Mouse (Mus musculus) MEL (cell line): Measurements from ENCODE around the gene Ak7. TPM values are rescaled to one million over a fixed set of nuclear protein-coding genes. Genes with fewer than 3 reads are reported as not detected.

Experiments used
- DNase-seq: peaks from one replicate; pipeline ENCODE4 v3.0.0; 2011; ENCODE audit warnings: low read depth, low spot score
- H3K27ac ChIP-seq: 2 replicates; pipeline ENCODE4 v1.5.1; 2012; ENCODE audit warnings: low read depth, mild to moderate bottlenecking, control low read depth, low read length, moderate library complexity; ENCODE audit not compliant: control insufficient read depth
- H3K27me3 ChIP-seq, 2 experiments: fragments of 150-350 bp in 1 of 2; sonication (generic) in 1 of 2; 2 replicates each; pipeline ENCODE4 v1.6.1; 2012; ENCODE audit warnings: low read length in 2 of 2, mild to moderate bottlenecking in 2 of 2, improper control_type of control experiment in 1 of 2, moderate library complexity in 1 of 2; ENCODE audit not compliant: insufficient read depth in 2 of 2, control insufficient read depth in 1 of 2
- H3K36me3 ChIP-seq, 2 experiments: 2 replicates each; pipeline ENCODE4 v1.6.1; 2012 to 2014; ENCODE audit warnings: low read length in 2 of 2, improper control_type of control experiment in 1 of 2, inconsistent platforms in 1 of 2, mild to moderate bottlenecking in 1 of 2; ENCODE audit not compliant: insufficient read depth in 2 of 2, control insufficient read depth in 1 of 2
- H3K4me1 ChIP-seq, 2 experiments: fragments of 150-350 bp in 1 of 2; sonication (generic) in 1 of 2; 2 replicates each; pipeline ENCODE4 v1.6.1; 2012; ENCODE audit warnings: low read length in 2 of 2, improper control_type of control experiment in 1 of 2, mild to moderate bottlenecking in 1 of 2; ENCODE audit not compliant: insufficient read depth in 2 of 2, control insufficient read depth in 1 of 2
- H3K4me3 ChIP-seq, 2 experiments: fragments of 150-350 bp in 1 of 2; sonication (generic) in 1 of 2; 2 replicates each; pipeline ENCODE4 v1.5.1; 2012; ENCODE audit warnings: low read depth in 2 of 2, low read length in 2 of 2, mild to moderate bottlenecking in 2 of 2, moderate library complexity in 2 of 2, control low read depth in 1 of 2, improper control_type of control experiment in 1 of 2; ENCODE audit not compliant: control insufficient read depth in 1 of 2, insufficient read depth in 1 of 2
- H3K79me2 ChIP-seq: 2 replicates; pipeline ENCODE4 v1.6.1; 2012; ENCODE audit warnings: mild to moderate bottlenecking, low read length, moderate library complexity; ENCODE audit not compliant: control insufficient read depth, poor library complexity, insufficient read depth
- H3K9ac ChIP-seq: 2 replicates; pipeline ENCODE4 v1.6.1; 2012; ENCODE audit warnings: low read depth, mild to moderate bottlenecking, control low read depth, low read length, moderate library complexity; ENCODE audit not compliant: control insufficient read depth, poor library complexity, severe bottlenecking
- H3K9me3 ChIP-seq: fragments of 150-350 bp; sonication (generic); replicated peaks from 2 replicates; pipeline ENCODE4 v1.6.1; 2012; ENCODE audit warnings: mild to moderate bottlenecking, low read length, improper control_type of control experiment, moderate library complexity; ENCODE audit not compliant: insufficient read depth
- CTCF ChIP-seq, 3 experiments: IDR thresholded peaks in 2 of 3; conservative IDR thresholded peaks in 1 of 3; 2 replicates each; pipeline ENCODE4 v1.5.1; 2011 to 2012; ENCODE audit warnings: low read length in 3 of 3, low read depth in 2 of 3, mild to moderate bottlenecking in 2 of 3, improper control_type of control experiment in 1 of 3, inconsistent platforms in 1 of 3, mixed read lengths in 1 of 3, moderate library complexity in 1 of 3; ENCODE audit not compliant: control insufficient read depth in 1 of 3, insufficient read depth in 1 of 3, poor library complexity in 1 of 3, severe bottlenecking in 1 of 3
- E2F4 ChIP-seq: IDR thresholded peaks from 2 replicates; pipeline ENCODE4 v1.6.1; 2011; ENCODE audit warnings: low read depth, low read length, improper control_type of control experiment, borderline replicate concordance
- ELF1 ChIP-seq: IDR thresholded peaks from 2 replicates; pipeline ENCODE4 v1.6.1; 2014; ENCODE audit warnings: low read depth, mild to moderate bottlenecking, inconsistent platforms, low read length, improper control_type of control experiment, moderate library complexity
- EP300 ChIP-seq, 2 experiments: IDR thresholded peaks; 2 replicates each; pipeline ENCODE4 v1.6.1; 2011; ENCODE audit warnings: improper control_type of control experiment in 2 of 2, low read length in 2 of 2, low read depth in 1 of 2, mild to moderate bottlenecking in 1 of 2
- ETS1 ChIP-seq: IDR thresholded peaks from 2 replicates; pipeline ENCODE4 v1.6.1; 2012; ENCODE audit warnings: low read depth, mild to moderate bottlenecking, inconsistent platforms, low read length, improper control_type of control experiment, moderate library complexity
- GATA1 ChIP-seq: IDR thresholded peaks from 2 replicates; pipeline ENCODE4 v1.6.1; 2011; ENCODE audit warnings: low read depth, low read length, improper control_type of control experiment
- HCFC1 ChIP-seq: IDR thresholded peaks from 2 replicates; pipeline ENCODE4 v1.6.1; 2012; ENCODE audit warnings: low read depth, mild to moderate bottlenecking, inconsistent platforms, low read length, improper control_type of control experiment, moderate library complexity
- JUND ChIP-seq: IDR thresholded peaks from 2 replicates; pipeline ENCODE4 v1.6.1; 2011; ENCODE audit warnings: low read depth, mild to moderate bottlenecking, improper control_type of control experiment, low read length
- MAX ChIP-seq: IDR thresholded peaks from 2 replicates; pipeline ENCODE4 v1.6.1; 2011; ENCODE audit warnings: low read length, improper control_type of control experiment
- MXI1 ChIP-seq: IDR thresholded peaks from 2 replicates; pipeline ENCODE4 v1.6.1; 2011; ENCODE audit warnings: mild to moderate bottlenecking, low read depth, low read length, improper control_type of control experiment
- MYB ChIP-seq: IDR thresholded peaks from 2 replicates; pipeline ENCODE4 v1.6.1; 2011; ENCODE audit warnings: mild to moderate bottlenecking, low read depth, low read length, improper control_type of control experiment
- NRF1 ChIP-seq: IDR thresholded peaks from 2 replicates; pipeline ENCODE4 v1.6.1; 2014; ENCODE audit warnings: low read depth, mild to moderate bottlenecking, inconsistent platforms, low read length, improper control_type of control experiment, moderate library complexity; ENCODE audit not compliant: poor library complexity, insufficient read depth, severe bottlenecking
- POLR2AphosphoS5 ChIP-seq: IDR thresholded peaks from 2 replicates; pipeline ENCODE4 v1.6.1; 2012; ENCODE audit warnings: low read depth, borderline replicate concordance, mild to moderate bottlenecking, inconsistent platforms, low read length, moderate library complexity, mixed read lengths
- TCF12 ChIP-seq: IDR thresholded peaks from 2 replicates; pipeline ENCODE4 v1.6.1; 2014; ENCODE audit warnings: low read depth, mild to moderate bottlenecking, inconsistent platforms, low read length, improper control_type of control experiment, moderate library complexity
- polyA plus RNA-seq, 2 experiments: library from polyadenylated mRNA; stranded (reverse) in 1 of 2; unstranded in 1 of 2; fragments of >175 nt in 1 of 2; fragments of >200 nt in 1 of 2; gene quantifications; 2 replicates each; pipeline versions ENCODE4 v1.2.1 to v1.2.4; 2012; ENCODE audit warnings: low replicate concordance in 2 of 2, low read depth in 1 of 2; ENCODE audit not compliant: insufficient read length in 2 of 2, insufficient read depth in 1 of 2, missing spikeins in 1 of 2
- total RNA-seq: library from RNA; depleted of rRNA; stranded (reverse); fragments of 300-350 nt; gene quantifications from 2 replicates; pipeline ENCODE4 v1.2.3, GENCODE M21; 2012

The Ak7 gene
- total and polyA plus RNA-seq, 3 experiments: 0.31 to 0.36 TPM; not detected in 1

GRCm38 (mm10) chr12:105730851-105731460, 25.2 kb downstream of the Ak7 start:
- Histone ChIP-seq H3K9ac (no peak overlapping the region), H3K4me1 (peaks cover 23 to 34% of the 10 kb centered on the region in 2 experiments), H3K27ac (peak overlapping the region; percentile 88)

GRCm38 (mm10) chr12:105733370-105734159, 27.8 kb downstream of the Ak7 start:
- Histone ChIP-seq H3K4me3 (no peak overlapping the region), H3K79me2 (no peaks in the 10 kb centered on the region)

More at GRCm38 (mm10) chr12:105730851-105731460, 25.2 kb downstream of the Ak7 start:
- DNase-seq: peak; percentile 67
- H3K79me2 ChIP-seq: no peaks in the 10 kb centered on the region
- no peaks in the 10 kb centered on the region for H3K9me3 ChIP-seq
- TF ChIP-seq TCF12: peak; percentile 14; the same call in 1 of the 2 replicates
- no peak for TF ChIP-seq JUND
- TF ChIP-seq E2F4: no peak
- TF ChIP-seq NRF1: no peak
- TF ChIP-seq ETS1: peak; percentile 48
- peak; percentile 54 for TF ChIP-seq GATA1
- peak; percentile 56; the same call in 1 of the 2 replicates for TF ChIP-seq ELF1
- TF ChIP-seq EP300 (IDR thresholded peaks at IDR 0.05; ENCODE audit: low read depth in 1 of 2, low read length in 2 of 2): peak; percentile 45 to 68; a peak in 2 of 4 replicates
- H3K27me3 ChIP-seq: no peaks in the 10 kb centered on the region
- peaks cover 0 to 32% of the 10 kb centered on the region in 2 experiments; a peak in 2 of 4 replicates for H3K36me3 ChIP-seq
- H3K4me3 ChIP-seq: no peak overlapping the region

More at GRCm38 (mm10) chr12:105733370-105734159, 27.8 kb downstream of the Ak7 start:
- H3K27ac ChIP-seq: no peak overlapping the region
- peaks cover 10 to 18% of the 10 kb centered on the region in 2 experiments for H3K4me1 ChIP-seq
- H3K9me3 ChIP-seq: no peaks in the 10 kb centered on the region
- no peak for DNase-seq
- no peak overlapping the region for H3K9ac ChIP-seq
- no peaks in the 10 kb centered on the region for H3K27me3 ChIP-seq
- peaks cover 0 to 15% of the 10 kb centered on the region in 2 experiments; a peak in 2 of 4 replicates for H3K36me3 ChIP-seq
- TF ChIP-seq TCF12 (no peak), CTCF (IDR thresholded peaks at IDR 0.05 in 2 of 3, conservative IDR thresholded peaks at IDR 0.05 in 1 of 3; ENCODE audit: control insufficient read depth in 1 of 3, insufficient read depth in 1 of 3, low read depth in 2 of 3, low read length in 3 of 3, poor library complexity in 1 of 3, severe bottlenecking in 1 of 3) (no peak), MXI1 (no peak), E2F4 (no peak), GATA1 (no peak), MAX (no peak), JUND (no peak), MYB (no peak), ELF1 (no peak), POLR2AphosphoS5 (no peak), HCFC1 (no peak), NRF1 (no peak)
